In the genomic region with DNA sequence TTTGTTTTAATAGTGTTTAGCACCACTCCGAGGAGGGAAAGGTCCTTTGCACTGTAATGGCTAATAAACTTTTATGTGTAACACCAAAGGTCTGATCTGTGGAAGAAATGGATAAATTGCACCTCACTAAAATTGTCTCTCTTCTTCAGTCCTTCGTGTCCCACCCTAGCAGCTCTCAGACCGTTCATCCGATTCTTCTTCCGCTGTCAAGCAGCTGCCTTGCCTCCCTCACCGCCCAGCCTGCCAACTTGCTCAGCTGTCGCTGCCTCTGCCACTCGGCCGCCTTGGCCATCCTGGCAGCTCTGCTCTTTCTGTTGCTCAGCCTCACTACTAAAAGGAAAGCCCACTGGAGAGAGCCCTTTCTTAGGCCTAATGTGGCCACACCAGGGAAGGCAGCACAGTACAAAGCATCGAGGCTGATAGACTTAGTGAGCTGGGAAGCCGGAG, we compare ENCODE assay signal across 8 mouse cellular contexts. TPM values are rescaled to one million over a fixed set of nuclear protein-coding genes. Genes with fewer than 3 reads are reported as not detected.
DNase-seq lines count a peak whose midpoint lies in the region; ATAC-seq and TF ChIP-seq lines count a peak whose summit lies in the region.
"Had no signal": no experiment of that assay in that cellular context is flagged by ENCODE, and none has a peak within 500 bp of the region (broad histone marks: within the 10 kb centered on the region; RNA-seq: fewer than 3 reads in every experiment).

No protein-coding gene starts in this region.

- no peaks in the 10 kb centered on the region for H3K27me3 ChIP-seq in embryonic facial prominence, embryonic 14.5 days (replicated peaks; ENCODE audit: control insufficient read depth, insufficient read depth, low read length)
- H3K27me3 ChIP-seq in midbrain, postnatal 0 days (ENCODE audit: insufficient read depth, low read length) = no peaks in the 10 kb centered on the region
- H3K27me3 ChIP-seq: liver, embryonic 13.5 days had no signal

- no peak overlapping the region for H3K4me2 ChIP-seq in embryonic facial prominence, embryonic 14.5 days (ENCODE audit: low read depth, low read length)
- no peak overlapping the region for H3K4me2 ChIP-seq in midbrain, postnatal 0 days (ENCODE audit: low read depth, low read length, poor library complexity, severe bottlenecking)
- H3K4me2 ChIP-seq: liver, embryonic 13.5 days had no signal

- 55% methylated on average over 11 of the region's 11 CpGs for WGBS in embryonic facial prominence, embryonic 14.5 days
- 37% methylated on average over 11 of the region's 11 CpGs for WGBS in midbrain, postnatal 0 days

- H3K9ac ChIP-seq in embryonic facial prominence, embryonic 14.5 days (ENCODE audit: low read depth, low read length) = no peak overlapping the region
- H3K9ac ChIP-seq in midbrain, postnatal 0 days (replicated peaks; ENCODE audit: low read length, poor library complexity, severe bottlenecking) = no peak overlapping the region
- H3K9ac ChIP-seq: liver, embryonic 13.5 days had no signal

- H3K9me3 ChIP-seq in embryonic facial prominence, embryonic 14.5 days (ENCODE audit: control insufficient read depth, low read length) = peaks cover 4% of the 10 kb centered on the region; the same call in 1 of the 2 replicates
- no peaks in the 10 kb centered on the region for H3K9me3 ChIP-seq in midbrain, postnatal 0 days (ENCODE audit: low read length)
- H3K9me3 ChIP-seq: liver, embryonic 13.5 days had no signal

- ATAC-seq in embryonic facial prominence, embryonic 14.5 days (ENCODE audit: low read depth) = no peak
- no peak for ATAC-seq in midbrain, postnatal 0 days (ENCODE audit: low FRiP score)

- DNase-seq in layer of hippocampus, postnatal 10 days (ENCODE audit: low spot score in 2 of 2) = peak; percentile 47 to 61
- no peak for DNase-seq in layer of hippocampus, adult 9-10 months (ENCODE audit: low spot score)
- no peak for DNase-seq in embryonic facial prominence, embryonic 14.5 days (ENCODE audit: low spot score)
- peak; percentile 72 for DNase-seq in gastrocnemius, postnatal 25 days
- DNase-seq in midbrain, postnatal 0 days (ENCODE audit: low spot score) = peak; percentile 72
- DNase-seq in T-cell, adult 2 months (ENCODE audit: low spot score) = no peak
- no peak for DNase-seq in adrenal gland, postnatal 4 days (ENCODE audit: low spot score in 2 of 2)
- DNase-seq: liver, embryonic 13.5 days had no signal

- H3K36me3 ChIP-seq in embryonic facial prominence, embryonic 14.5 days (ENCODE audit: control insufficient read depth, insufficient read depth, low read length) = no peaks in the 10 kb centered on the region
- H3K36me3 ChIP-seq in midbrain, postnatal 0 days (ENCODE audit: insufficient read depth, low read length) = no peaks in the 10 kb centered on the region
- H3K36me3 ChIP-seq: liver, embryonic 13.5 days had no signal

- H3K4me3 ChIP-seq in embryonic facial prominence, embryonic 14.5 days (ENCODE audit: low read depth, low read length) = no peak overlapping the region
- no peak overlapping the region for H3K4me3 ChIP-seq in midbrain, postnatal 0 days (ENCODE audit: low read depth, low read length)
- H3K4me3 ChIP-seq: liver, embryonic 13.5 days had no signal

- H3K4me1 ChIP-seq in embryonic facial prominence, embryonic 14.5 days (ENCODE audit: control insufficient read depth, insufficient read depth, low read length) = peaks cover 27% of the 10 kb centered on the region
- H3K4me1 ChIP-seq in midbrain, postnatal 0 days (ENCODE audit: insufficient read depth, low read length) = no peaks in the 10 kb centered on the region

- peak overlapping the region; percentile 87 for H3K27ac ChIP-seq in embryonic facial prominence, embryonic 14.5 days (replicated peaks; ENCODE audit: low read depth, low read length)
- H3K27ac ChIP-seq in midbrain, postnatal 0 days (ENCODE audit: low read depth, low read length) = no peak overlapping the region
- H3K27ac ChIP-seq: liver, embryonic 13.5 days had no signal

- no peak for TF ChIP-seq CTCF in midbrain, postnatal 0 days (IDR thresholded peaks at IDR 0.05)

RNA-seq across cellular contexts. Expression of a gene that starts 42.2 kb away (rescaled TPM):
- total RNA-seq in layer of hippocampus, postnatal 10 days (2021) = 1 to 10 TPM; 7.1 to 8.9 TPM
- polyA plus RNA-seq in embryonic facial prominence, embryonic 14.5 days (2014; fragmentation: Nextera tagmentation; extraction: Ambion mirVana) = 32.5 and 48.4 TPM in 2 replicates
- total RNA-seq in gastrocnemius, postnatal 25 days (2021) = 1 to 10 TPM in 1 of 2 experiments, under 1 TPM in 1; 0.94 to 2.5 TPM
- total RNA-seq in midbrain, postnatal 0 days (2014; rRNA removed) = 27.4 and 35.0 TPM in 2 replicates
- polyA plus RNA-seq in midbrain, postnatal 0 days (2015; fragmentation: Nextera tagmentation; extraction: Ambion mirVana) = 23.0 and 23.4 TPM in 2 replicates
- 100 to 1,000 TPM; 112 to 114 TPM for total RNA-seq in adrenal gland, postnatal 4 days (2021)

RNA-seq across cellular contexts. Expression of a gene that starts 46.9 kb away (rescaled TPM):
- 1 to 10 TPM; 2.1 to 2.9 TPM for total RNA-seq in layer of hippocampus, postnatal 10 days (2021)
- 45.5 and 55.6 TPM in 2 replicates for polyA plus RNA-seq in embryonic facial prominence, embryonic 14.5 days (2014; fragmentation: Nextera tagmentation; extraction: Ambion mirVana)
- total RNA-seq in gastrocnemius, postnatal 25 days (2021) = under 1 TPM; 0.51 to 0.54 TPM
- total RNA-seq in midbrain, postnatal 0 days (2014; rRNA removed) = 4.4 and 5.2 TPM in 2 replicates
- polyA plus RNA-seq in midbrain, postnatal 0 days (2015; fragmentation: Nextera tagmentation; extraction: Ambion mirVana) = 2.2 and 3.7 TPM in 2 replicates
- 10 to 100 TPM; 17.9 to 18.2 TPM for total RNA-seq in adrenal gland, postnatal 4 days (2021)

Comparison
In these comparisons a context has a peak if more than half of its experiments do, and no peak if none do; other contexts are left out.
1. DNase-seq: peak in layer of hippocampus, postnatal 10 days (2 of 2), gastrocnemius, postnatal 25 days (single experiment) and midbrain, postnatal 0 days (single experiment); none in layer of hippocampus, adult 9-10 months (single experiment), embryonic facial prominence, embryonic 14.5 days (single experiment), T-cell, adult 2 months (single experiment) and adrenal gland, postnatal 4 days (0 of 2).